27 mouse cellular contexts compared by ENCODE assay signal in genomic region chr8:12130591-12130990, GRCm38 (mm10).
DNase-seq lines count a peak whose midpoint lies in the region; ATAC-seq and TF ChIP-seq lines count a peak whose summit lies in the region.
"Had no signal": no experiment of that assay in that cellular context is flagged by ENCODE, and none has a peak within 500 bp of the region (broad histone marks: within the 10 kb centered on the region; RNA-seq: fewer than 3 reads in every experiment).

No protein-coding gene starts in this region.

- WGBS in thymus, adult 2 months, result 48% methylated on average over 5 of the region's 5 CpGs
- WGBS in kidney, embryonic 16.5 days, result 48% methylated on average over 5 of the region's 5 CpGs
- WGBS in embryonic facial prominence, embryonic 10.5 days, result 62% methylated on average over 5 of the region's 5 CpGs

- no peak overlapping the region for H3K4me3 ChIP-seq in myocyte
- no peak overlapping the region for H3K4me3 ChIP-seq in thymus, adult 2 months (ENCODE audit: control insufficient read depth, insufficient read depth, low read length)
- no peak overlapping the region for H3K4me3 ChIP-seq in kidney, embryonic 16.5 days (ENCODE audit: low read length)
- no peak overlapping the region for H3K4me3 ChIP-seq in embryonic facial prominence, embryonic 10.5 days
- H3K4me3 ChIP-seq: heart, adult 2 months; heart, embryonic 13.5 days; hindbrain, embryonic 13.5 days; intestine, embryonic 15.5 days; layer of hippocampus, adult 2 months; neural tube, embryonic 12.5 days had no signal

- no peaks in the 10 kb centered on the region for H3K36me3 ChIP-seq in myocyte (ENCODE audit: control insufficient read depth, insufficient read depth)
- H3K36me3 ChIP-seq in thymus, adult 2 months (ENCODE audit: control insufficient read depth, insufficient read depth, low read length), result no peaks in the 10 kb centered on the region
- H3K36me3 ChIP-seq in kidney, embryonic 16.5 days (ENCODE audit: insufficient read depth, low read length), result no peaks in the 10 kb centered on the region
- no peaks in the 10 kb centered on the region for H3K36me3 ChIP-seq in embryonic facial prominence, embryonic 10.5 days (replicated peaks)
- H3K36me3 ChIP-seq: heart, embryonic 13.5 days; hindbrain, embryonic 13.5 days; intestine, embryonic 15.5 days; neural tube, embryonic 12.5 days had no signal

- H3K9ac ChIP-seq in kidney, embryonic 16.5 days (replicated peaks; ENCODE audit: low read length), result no peak overlapping the region
- H3K9ac ChIP-seq: forebrain, postnatal 0 days; heart, embryonic 13.5 days; hindbrain, embryonic 13.5 days; intestine, embryonic 15.5 days; neural tube, embryonic 12.5 days had no signal

- no peak for ATAC-seq in kidney, embryonic 16.5 days (ENCODE audit: low FRiP score, low TSS enrichment)
- ATAC-seq: forebrain, postnatal 0 days; intestine, embryonic 15.5 days; lung, postnatal 0 days had no signal

- no peak overlapping the region for H3ac ChIP-seq in myocyte (ENCODE audit: control insufficient read depth, insufficient read length)

- TF ChIP-seq CTCF in thymus, adult 2 months (IDR thresholded peaks at IDR 0.05; ENCODE audit: borderline replicate concordance, control insufficient read depth, extremely low read depth, insufficient read depth, low read length, poor library complexity), result no peak

- H3K79me2 ChIP-seq in myocyte (ENCODE audit: control insufficient read depth, insufficient read depth), result no peaks in the 10 kb centered on the region

- H3K4me1 ChIP-seq in thymus, adult 2 months (replicated peaks; ENCODE audit: control insufficient read depth, insufficient read depth, low read length), result no peaks in the 10 kb centered on the region
- no peaks in the 10 kb centered on the region for H3K4me1 ChIP-seq in kidney, embryonic 16.5 days (ENCODE audit: insufficient read depth, low read length)
- peaks cover 26% of the 10 kb centered on the region for H3K4me1 ChIP-seq in embryonic facial prominence, embryonic 10.5 days
- H3K4me1 ChIP-seq: heart, embryonic 13.5 days; intestine, embryonic 15.5 days had no signal

- no peak overlapping the region for H3K27ac ChIP-seq in thymus, adult 2 months (ENCODE audit: control insufficient read depth, insufficient read depth, low read length)
- no peak overlapping the region for H3K27ac ChIP-seq in kidney, embryonic 16.5 days (ENCODE audit: low read length)
- H3K27ac ChIP-seq in embryonic facial prominence, embryonic 10.5 days (replicated peaks), result no peak overlapping the region
- H3K27ac ChIP-seq: heart, adult 2 months; heart, embryonic 13.5 days; hindbrain, embryonic 13.5 days; intestine, embryonic 15.5 days; layer of hippocampus, adult 2 months; macrophage; neural tube, embryonic 12.5 days had no signal

- peak; percentile 47 for TF ChIP-seq POLR2A in myocyte (IDR thresholded peaks at IDR 0.05; ENCODE audit: insufficient read length, low read depth)
- no peak for TF ChIP-seq POLR2A in thymus, adult 2 months (IDR thresholded peaks at IDR 0.05; ENCODE audit: control insufficient read depth, extremely low read depth, insufficient read depth, low read length, poor library complexity)

- peak; percentile 4 for DNase-seq in A20 (ENCODE audit: low read depth, low spot score)
- DNase-seq in ES-CJ7 (ENCODE audit: low read depth, low spot score), result peak; percentile 27
- peak; percentile 18 for DNase-seq in forelimb bud, embryonic 11.5 days (ENCODE audit: low read depth, low spot score)
- DNase-seq in thymus, adult 2 months, result no peak
- no peak for DNase-seq in ovary, adult 18-20 months (ENCODE audit: low spot score)
- no peak for DNase-seq in embryonic facial prominence, embryonic 10.5 days (ENCODE audit: low spot score)
- DNase-seq: adrenal gland, postnatal 25 days; cerebellum, adult 9-10 months; forebrain, postnatal 0 days; gastrocnemius, postnatal 25 days; heart, adult 2 months; kidney, adult 8-10 months; kidney, postnatal 14 days; layer of hippocampus, postnatal 36 days; liver; right cerebral cortex, adult 18-20 months; right cerebral cortex, postnatal 4 days had no signal

- peak overlapping the region; percentile 64 for H3K4me2 ChIP-seq in myocyte (ENCODE audit: low read depth)
- no peak overlapping the region for H3K4me2 ChIP-seq in kidney, embryonic 16.5 days (replicated peaks; ENCODE audit: low read depth, low read length)
- H3K4me2 ChIP-seq: heart, embryonic 13.5 days; hindbrain, embryonic 13.5 days; intestine, embryonic 15.5 days; midbrain, embryonic 11.5 days; neural tube, embryonic 12.5 days had no signal

- no peaks in the 10 kb centered on the region for H3K27me3 ChIP-seq in myocyte (ENCODE audit: control insufficient read depth, insufficient read depth, insufficient read length)
- H3K27me3 ChIP-seq in thymus, adult 2 months (ENCODE audit: control insufficient read depth, insufficient read depth, low read length), result no peaks in the 10 kb centered on the region
- peaks cover 9% of the 10 kb centered on the region for H3K27me3 ChIP-seq in kidney, embryonic 16.5 days (ENCODE audit: insufficient read depth, low read length)
- H3K27me3 ChIP-seq in embryonic facial prominence, embryonic 10.5 days (replicated peaks; ENCODE audit: low read depth, poor library complexity, severe bottlenecking), result peaks cover 72% of the 10 kb centered on the region

- H3K9me3 ChIP-seq in kidney, embryonic 16.5 days (ENCODE audit: low read length), result no peaks in the 10 kb centered on the region
- no peaks in the 10 kb centered on the region for H3K9me3 ChIP-seq in embryonic facial prominence, embryonic 10.5 days
- H3K9me3 ChIP-seq: heart, embryonic 13.5 days; hindbrain, embryonic 13.5 days; intestine, embryonic 15.5 days; neural tube, embryonic 12.5 days had no signal

TF ChIP-seq in myocyte, 11 proteins besides CTCF, POLR2A, EP300 and RAD21:
- TF ChIP-seq CEBPB (IDR thresholded peaks at IDR 0.05; ENCODE audit: insufficient read depth, poor library complexity, severe bottlenecking), result no peak

Comparison
In these comparisons a context has a peak if more than half of its experiments do, and no peak if none do; other contexts are left out.
1. DNase-seq: peak in A20 (single experiment), ES-CJ7 (single experiment) and forelimb bud, embryonic 11.5 days (single experiment); none in thymus, adult 2 months (single experiment), ovary, adult 18-20 months (single experiment) and embryonic facial prominence, embryonic 10.5 days (single experiment).